Mouse (Mus musculus): Measurements from ENCODE around the gene Fubp1. TPM values are rescaled to one million over a fixed set of nuclear protein-coding genes. Genes with fewer than 3 reads are reported as not detected.
"Not testable (repeated sequence)": the region's sequence is repeated elsewhere in the genome, so short reads cannot be mapped to it uniquely, and the experiment has no call there.

The Fubp1 gene
- polyA plus RNA-seq, 1 experiment from 2014 or later, result 452 TPM

- H3K4me1 ChIP-seq (ENCODE audit: control insufficient read depth, insufficient read depth, low read length), result no peaks in the 10 kb centered on the region
- no peak overlapping the region for H3K9ac ChIP-seq (ENCODE audit: low read length)
- no peak overlapping the region for H3K4me3 ChIP-seq (ENCODE audit: low read depth, low read length)
- H3K9me3 ChIP-seq (ENCODE audit: control insufficient read depth, low read length), result no peaks in the 10 kb centered on the region
- no peak for ATAC-seq (ENCODE audit: insufficient number of reproducible peaks, low FRiP score, low TSS enrichment, low read depth)
- H3K27ac ChIP-seq (replicated peaks; ENCODE audit: low read depth, low read length), result no peak overlapping the region
- H3K36me3 ChIP-seq (ENCODE audit: control insufficient read depth, insufficient read depth, low read length), result no peaks in the 10 kb centered on the region
- WGBS, result 76% methylated on average over 5 of the region's 5 CpGs
- no peak overlapping the region for H3K4me2 ChIP-seq (ENCODE audit: low read depth, severe bottlenecking)
- no peak for DNase-seq (ENCODE audit: low spot score)
- no peaks in the 10 kb centered on the region for H3K27me3 ChIP-seq (ENCODE audit: control insufficient read depth, insufficient read depth, low read length)
Measured at GRCm38 (mm10) chr3:152245273-152245910, 35.2 kb downstream of the Fubp1 start.

GRCm38 (mm10) chr3:152247708-152248107 lies 37.5 kb downstream of the Fubp1 start:
- Histone ChIP-seq H3K27ac (replicated peaks; ENCODE audit: low read depth, low read length) (no peak overlapping the region), H3K9me3 (ENCODE audit: control insufficient read depth, low read length) (no peaks in the 10 kb centered on the region), H3K4me3 (ENCODE audit: low read depth, low read length) (no peak overlapping the region), H3K9ac (ENCODE audit: low read length) (no peak overlapping the region), H3K4me2 (ENCODE audit: low read depth, severe bottlenecking) (no peak overlapping the region), H3K27me3 (ENCODE audit: control insufficient read depth, insufficient read depth, low read length) (no peaks in the 10 kb centered on the region), H3K36me3 (ENCODE audit: control insufficient read depth, insufficient read depth, low read length) (no peaks in the 10 kb centered on the region), H3K4me1 (ENCODE audit: control insufficient read depth, insufficient read depth, low read length) (no peaks in the 10 kb centered on the region)
- WGBS, result 91% methylated on average over 12 of the region's 12 CpGs
- ATAC-seq (ENCODE audit: insufficient number of reproducible peaks, low FRiP score, low TSS enrichment, low read depth) (no peak), DNase-seq (ENCODE audit: low spot score) (no peak)

GRCm38 (mm10) chr3:152250487-152250886 lies 40.3 kb downstream of the Fubp1 start:
- no peak for ATAC-seq (ENCODE audit: insufficient number of reproducible peaks, low FRiP score, low TSS enrichment, low read depth)
- WGBS, result 89% methylated on average over 1 of the region's 1 CpGs
- Histone ChIP-seq H3K27ac (replicated peaks; ENCODE audit: low read depth, low read length) (no peak overlapping the region), H3K4me2 (ENCODE audit: low read depth, severe bottlenecking) (no peak overlapping the region), H3K4me1 (ENCODE audit: control insufficient read depth, insufficient read depth, low read length) (no peaks in the 10 kb centered on the region), H3K4me3 (ENCODE audit: low read depth, low read length) (no peak overlapping the region), H3K27me3 (ENCODE audit: control insufficient read depth, insufficient read depth, low read length) (no peaks in the 10 kb centered on the region), H3K36me3 (ENCODE audit: control insufficient read depth, insufficient read depth, low read length) (no peaks in the 10 kb centered on the region), H3K9me3 (ENCODE audit: control insufficient read depth, low read length) (no peaks in the 10 kb centered on the region), H3K9ac (ENCODE audit: low read length) (no peak overlapping the region)
- no peak for DNase-seq (ENCODE audit: low spot score)

GRCm38 (mm10) chr3:152257528-152257927 lies 47.3 kb downstream of the Fubp1 start:
- no peak overlapping the region for H3K9ac ChIP-seq (ENCODE audit: low read length)
- no peaks in the 10 kb centered on the region for H3K27me3 ChIP-seq (ENCODE audit: control insufficient read depth, insufficient read depth, low read length)
- no peak overlapping the region for H3K27ac ChIP-seq (replicated peaks; ENCODE audit: low read depth, low read length)
- no peak overlapping the region for H3K4me2 ChIP-seq (ENCODE audit: low read depth, severe bottlenecking)
- WGBS, result 82% methylated on average over 3 of the region's 3 CpGs
- no peak for DNase-seq (ENCODE audit: low spot score)
- H3K36me3 ChIP-seq (ENCODE audit: control insufficient read depth, insufficient read depth, low read length), result no peaks in the 10 kb centered on the region
- H3K9me3 ChIP-seq (ENCODE audit: control insufficient read depth, low read length), result no peaks in the 10 kb centered on the region
- no peak overlapping the region for H3K4me3 ChIP-seq (ENCODE audit: low read depth, low read length)
- H3K4me1 ChIP-seq (ENCODE audit: control insufficient read depth, insufficient read depth, low read length), result no peaks in the 10 kb centered on the region
- ATAC-seq (ENCODE audit: insufficient number of reproducible peaks, low FRiP score, low TSS enrichment, low read depth), result no peak

- WGBS, result 47% methylated on average over 7 of the region's 9 CpGs
- not testable (repeated sequence) for H3K4me1 ChIP-seq (ENCODE audit: control insufficient read depth, insufficient read depth, low read length); H3K4me3 ChIP-seq (ENCODE audit: low read depth, low read length); H3K4me2 ChIP-seq (ENCODE audit: low read depth, severe bottlenecking); H3K9me3 ChIP-seq (ENCODE audit: control insufficient read depth, low read length); H3K9ac ChIP-seq (ENCODE audit: low read length); H3K27ac ChIP-seq (replicated peaks; ENCODE audit: low read depth, low read length); H3K27me3 ChIP-seq (ENCODE audit: control insufficient read depth, insufficient read depth, low read length); H3K36me3 ChIP-seq (ENCODE audit: control insufficient read depth, insufficient read depth, low read length)
- DNase-seq (ENCODE audit: low spot score) (peak; percentile 88), ATAC-seq (ENCODE audit: insufficient number of reproducible peaks, low FRiP score, low TSS enrichment, low read depth) (peak; percentile 57; the same call in 1 of the 2 replicates)
Measured at GRCm38 (mm10) chr3:152259409-152259808, 49.2 kb downstream of the Fubp1 start.

GRCm38 (mm10) chr3:152260362-152260761 lies 50.1 kb downstream of the Fubp1 start:
- DNase-seq (ENCODE audit: low spot score) (no peak), ATAC-seq (ENCODE audit: insufficient number of reproducible peaks, low FRiP score, low TSS enrichment, low read depth) (no peak)
- H3K4me1 ChIP-seq (ENCODE audit: control insufficient read depth, insufficient read depth, low read length), result no peaks in the 10 kb centered on the region
- no peaks in the 10 kb centered on the region for H3K9me3 ChIP-seq (ENCODE audit: control insufficient read depth, low read length)
- H3K36me3 ChIP-seq (ENCODE audit: control insufficient read depth, insufficient read depth, low read length), result no peaks in the 10 kb centered on the region
- H3K27ac ChIP-seq (replicated peaks; ENCODE audit: low read depth, low read length), result no peak overlapping the region
- no peak overlapping the region for H3K4me3 ChIP-seq (ENCODE audit: low read depth, low read length)
- 97% methylated on average over 1 of the region's 1 CpGs for WGBS
- H3K4me2 ChIP-seq (ENCODE audit: low read depth, severe bottlenecking), result no peak overlapping the region
- peaks cover 2% of the 10 kb centered on the region; the same call in 1 of the 2 replicates for H3K27me3 ChIP-seq (ENCODE audit: control insufficient read depth, insufficient read depth, low read length)
- H3K9ac ChIP-seq (ENCODE audit: low read length), result no peak overlapping the region

- ATAC-seq (ENCODE audit: insufficient number of reproducible peaks, low FRiP score, low TSS enrichment, low read depth) (no peak), DNase-seq (ENCODE audit: low spot score) (no peak)
- no peaks in the 10 kb centered on the region for H3K36me3 ChIP-seq (ENCODE audit: control insufficient read depth, insufficient read depth, low read length)
- H3K27me3 ChIP-seq (ENCODE audit: control insufficient read depth, insufficient read depth, low read length), result peaks cover 2% of the 10 kb centered on the region; the same call in 1 of the 2 replicates
- no peak overlapping the region for H3K9ac ChIP-seq (ENCODE audit: low read length)
- no peak overlapping the region for H3K27ac ChIP-seq (replicated peaks; ENCODE audit: low read depth, low read length)
- WGBS, result 44% methylated on average over 8 of the region's 8 CpGs
- 0 out of 2 replicates have a peak, but pooled peaks cover 6% of the 10 kb centered on the region for H3K4me1 ChIP-seq (ENCODE audit: control insufficient read depth, insufficient read depth, low read length)
- H3K4me2 ChIP-seq (ENCODE audit: low read depth, severe bottlenecking), result no peak overlapping the region
- no peak overlapping the region for H3K4me3 ChIP-seq (ENCODE audit: low read depth, low read length)
- H3K9me3 ChIP-seq (ENCODE audit: control insufficient read depth, low read length), result no peaks in the 10 kb centered on the region
Measured at GRCm38 (mm10) chr3:152261436-152261835, 51.2 kb downstream of the Fubp1 start.

GRCm38 (mm10) chr3:152261948-152262347 lies 51.7 kb downstream of the Fubp1 start:
- Histone ChIP-seq H3K4me1 (ENCODE audit: control insufficient read depth, insufficient read depth, low read length) (0 out of 2 replicates have a peak, but pooled peaks cover 6% of the 10 kb centered on the region), H3K36me3 (ENCODE audit: control insufficient read depth, insufficient read depth, low read length) (no peaks in the 10 kb centered on the region), H3K9ac (ENCODE audit: low read length) (no peak overlapping the region), H3K4me3 (ENCODE audit: low read depth, low read length) (no peak overlapping the region), H3K9me3 (ENCODE audit: control insufficient read depth, low read length) (no peaks in the 10 kb centered on the region), H3K27ac (replicated peaks; ENCODE audit: low read depth, low read length) (no peak overlapping the region), H3K4me2 (ENCODE audit: low read depth, severe bottlenecking) (no peak overlapping the region), H3K27me3 (ENCODE audit: control insufficient read depth, insufficient read depth, low read length) (peaks cover 6% of the 10 kb centered on the region; the same call in 1 of the 2 replicates)
- WGBS, result 62% methylated on average over 8 of the region's 8 CpGs
- ATAC-seq (ENCODE audit: insufficient number of reproducible peaks, low FRiP score, low TSS enrichment, low read depth) (no peak), DNase-seq (ENCODE audit: low spot score) (no peak)

- H3K36me3 ChIP-seq (ENCODE audit: control insufficient read depth, insufficient read depth, low read length), result no peaks in the 10 kb centered on the region
- no peak overlapping the region for H3K9ac ChIP-seq (ENCODE audit: low read length)
- 0 out of 2 replicates have a peak, but pooled peaks cover 6% of the 10 kb centered on the region for H3K4me1 ChIP-seq (ENCODE audit: control insufficient read depth, insufficient read depth, low read length)
- DNase-seq (ENCODE audit: low spot score) (no peak), ATAC-seq (ENCODE audit: insufficient number of reproducible peaks, low FRiP score, low TSS enrichment, low read depth) (no peak)
- peaks cover 6% of the 10 kb centered on the region; the same call in 1 of the 2 replicates for H3K27me3 ChIP-seq (ENCODE audit: control insufficient read depth, insufficient read depth, low read length)
- H3K4me3 ChIP-seq (ENCODE audit: low read depth, low read length), result no peak overlapping the region
- H3K9me3 ChIP-seq (ENCODE audit: control insufficient read depth, low read length), result no peaks in the 10 kb centered on the region
- 43% methylated on average over 10 of the region's 10 CpGs for WGBS
- H3K4me2 ChIP-seq (ENCODE audit: low read depth, severe bottlenecking), result no peak overlapping the region
- H3K27ac ChIP-seq (replicated peaks; ENCODE audit: low read depth, low read length), result no peak overlapping the region
Measured at GRCm38 (mm10) chr3:152264374-152264773, 54.2 kb downstream of the Fubp1 start.

All from limb, embryonic 11.5 days (tissue).